Mouse (Mus musculus): ENCODE measurements around the gene Vps37d. TPM values are rescaled to one million over a fixed set of nuclear protein-coding genes. Genes with fewer than 3 reads are reported as not detected.
A peak's percentile ranks its signal among the peaks of the same experiment; 100 is the strongest.

Gene Vps37d
- polyA plus RNA-seq, 1 experiment from 2014 or later, result 7.1 TPM

- WGBS, result 57% methylated on average over 11 of the region's 11 CpGs
- no peak overlapping the region for H3K4me3 ChIP-seq
- no peaks in the 10 kb centered on the region for H3K9me3 ChIP-seq
- H3K27me3 ChIP-seq (ENCODE audit: insufficient read depth, poor library complexity, severe bottlenecking), result peaks cover 46% of the 10 kb centered on the region
- H3K4me1 ChIP-seq, result peaks cover 18% of the 10 kb centered on the region
- H3K27ac ChIP-seq, result no peak overlapping the region
- H3K36me3 ChIP-seq, result no peaks in the 10 kb centered on the region
- DNase-seq (ENCODE audit: low spot score), result no peak
These were observed 26.1 kb upstream of the Vps37d start for GRCm38 (mm10) chr5:135103999-135104660.

- H3K4me1 ChIP-seq, result no peaks in the 10 kb centered on the region
These were observed 22.9 kb upstream of the Vps37d start for GRCm38 (mm10) chr5:135100981-135101380.

GRCm38 (mm10) chr5:135089653-135090052 is 11.6 kb upstream of the Vps37d start, which contains the start of gene Mlxipl:
Gene Mlxipl (plus strand): TSS chr5:135089890.
- H3K4me1 ChIP-seq, result peaks cover 11% of the 10 kb centered on the region
- WGBS, result 2% methylated on average over 39 of the region's 39 CpGs
- H3K36me3 ChIP-seq, result no peaks in the 10 kb centered on the region
- H3K27ac ChIP-seq, result no peak within 1 kb of the TSS
- no peaks in the 10 kb centered on the region for H3K9me3 ChIP-seq
- peak within 1 kb of the TSS; percentile 45 for H3K4me3 ChIP-seq
- DNase-seq (ENCODE audit: low spot score), result no peak
- H3K27me3 ChIP-seq (ENCODE audit: insufficient read depth, poor library complexity, severe bottlenecking), result peaks cover 88% of the 10 kb centered on the region

More at GRCm38 (mm10) chr5:135100981-135101380, 22.9 kb upstream of the Vps37d start:
- no peak overlapping the region for H3K4me3 ChIP-seq
- DNase-seq (ENCODE audit: low spot score), result no peak
- peaks cover 16% of the 10 kb centered on the region for H3K27me3 ChIP-seq (ENCODE audit: insufficient read depth, poor library complexity, severe bottlenecking)
- H3K9me3 ChIP-seq, result no peaks in the 10 kb centered on the region
- no peaks in the 10 kb centered on the region for H3K36me3 ChIP-seq
- WGBS, result 50% methylated on average over 1 of the region's 1 CpGs
- no peak overlapping the region for H3K27ac ChIP-seq

GRCm38 (mm10) chr5:135086871-135087270 is 8.8 kb upstream of the Vps37d start:
- 56% methylated on average over 4 of the region's 4 CpGs for WGBS
- Histone ChIP-seq H3K4me3 (no peak overlapping the region), H3K27me3 (ENCODE audit: insufficient read depth, poor library complexity, severe bottlenecking) (peaks cover 76% of the 10 kb centered on the region), H3K9me3 (no peaks in the 10 kb centered on the region), H3K4me1 (peaks cover 11% of the 10 kb centered on the region), H3K36me3 (no peaks in the 10 kb centered on the region), H3K27ac (no peak overlapping the region)
- no peak for DNase-seq (ENCODE audit: low spot score)

- 84% methylated on average over 5 of the region's 5 CpGs for WGBS
- Histone ChIP-seq H3K4me3 (no peak overlapping the region), H3K9me3 (no peaks in the 10 kb centered on the region), H3K27ac (no peak overlapping the region), H3K4me1 (peaks cover 22% of the 10 kb centered on the region), H3K27me3 (ENCODE audit: insufficient read depth, poor library complexity, severe bottlenecking) (peaks cover 17% of the 10 kb centered on the region), H3K36me3 (no peaks in the 10 kb centered on the region)
- DNase-seq (ENCODE audit: low spot score), result no peak
These were observed 2.5 kb upstream of the Vps37d start for GRCm38 (mm10) chr5:135080539-135080938.

- Histone ChIP-seq H3K9me3 (no peaks in the 10 kb centered on the region), H3K36me3 (no peaks in the 10 kb centered on the region), H3K27ac (no peak overlapping the region), H3K27me3 (ENCODE audit: insufficient read depth, poor library complexity, severe bottlenecking) (peaks cover 11% of the 10 kb centered on the region), H3K4me3 (no peak overlapping the region), H3K4me1 (peaks cover 22% of the 10 kb centered on the region)
- 87% methylated on average over 2 of the region's 2 CpGs for WGBS
- no peak for DNase-seq (ENCODE audit: low spot score)
These were observed 1.5 kb upstream of the Vps37d start for GRCm38 (mm10) chr5:135079578-135079977.

- H3K36me3 ChIP-seq, result no peaks in the 10 kb centered on the region
- peak overlapping the region; percentile 94 for H3K27ac ChIP-seq
- WGBS, result 1% methylated on average over 11 of the region's 11 CpGs
- peaks cover 28% of the 10 kb centered on the region for H3K4me1 ChIP-seq
- H3K27me3 ChIP-seq (ENCODE audit: insufficient read depth, poor library complexity, severe bottlenecking), result peaks cover 10% of the 10 kb centered on the region
- peak overlapping the region; percentile 94 for H3K4me3 ChIP-seq
- DNase-seq (ENCODE audit: low spot score), result no peak
- H3K9me3 ChIP-seq, result no peaks in the 10 kb centered on the region
These were observed 380 bp upstream of the Vps37d start for GRCm38 (mm10) chr5:135078482-135078810.

GRCm38 (mm10) chr5:135076931-135077505 is 1.0 kb downstream of the Vps37d start:
- H3K4me1 ChIP-seq, result peaks cover 35% of the 10 kb centered on the region
- H3K4me3 ChIP-seq, result peak overlapping the region; percentile 94
- 0 out of 2 replicates have a peak, but pooled peaks cover 3% of the 10 kb centered on the region for H3K36me3 ChIP-seq
- no peak for DNase-seq (ENCODE audit: low spot score)
- peak overlapping the region; percentile 94 for H3K27ac ChIP-seq
- H3K9me3 ChIP-seq, result no peaks in the 10 kb centered on the region
- H3K27me3 ChIP-seq (ENCODE audit: insufficient read depth, poor library complexity, severe bottlenecking), result peaks cover 11% of the 10 kb centered on the region
- WGBS, result 38% methylated on average over 14 of the region's 14 CpGs

- no peak overlapping the region for H3K27ac ChIP-seq
- WGBS, result 84% methylated on average over 14 of the region's 14 CpGs
- DNase-seq (ENCODE audit: low spot score), result no peak
- no peaks in the 10 kb centered on the region for H3K9me3 ChIP-seq
- H3K4me1 ChIP-seq, result peaks cover 35% of the 10 kb centered on the region
- 0 out of 2 replicates have a peak, but pooled peaks cover 3% of the 10 kb centered on the region for H3K36me3 ChIP-seq
- no peak overlapping the region for H3K4me3 ChIP-seq
- peaks cover 11% of the 10 kb centered on the region for H3K27me3 ChIP-seq (ENCODE audit: insufficient read depth, poor library complexity, severe bottlenecking)
These were observed 1.7 kb downstream of the Vps37d start for GRCm38 (mm10) chr5:135076368-135076767.

- Histone ChIP-seq H3K4me1 (peaks cover 35% of the 10 kb centered on the region), H3K36me3 (0 out of 2 replicates have a peak, but pooled peaks cover 3% of the 10 kb centered on the region), H3K4me3 (no peak overlapping the region), H3K27me3 (ENCODE audit: insufficient read depth, poor library complexity, severe bottlenecking) (peaks cover 11% of the 10 kb centered on the region), H3K27ac (no peak overlapping the region), H3K9me3 (no peaks in the 10 kb centered on the region)
- 64% methylated on average over 4 of the region's 4 CpGs for WGBS
- no peak for DNase-seq (ENCODE audit: low spot score)
These were observed 2.4 kb downstream of the Vps37d start for GRCm38 (mm10) chr5:135075655-135076054.

- WGBS, result 22% methylated on average over 26 of the region's 26 CpGs
These were observed 4.5 kb downstream of the Vps37d start for GRCm38 (mm10) chr5:135073349-135074150.

GRCm38 (mm10) chr5:135072720-135073119 is 5.3 kb downstream of the Vps37d start:
- H3K36me3 ChIP-seq, result 0 out of 2 replicates have a peak, but pooled peaks cover 10% of the 10 kb centered on the region
- no peak for DNase-seq (ENCODE audit: low spot score)
- peaks cover 26% of the 10 kb centered on the region for H3K4me1 ChIP-seq
- H3K27ac ChIP-seq, result no peak overlapping the region
- no peaks in the 10 kb centered on the region for H3K9me3 ChIP-seq
- H3K4me3 ChIP-seq, result no peak overlapping the region
- H3K27me3 ChIP-seq (ENCODE audit: insufficient read depth, poor library complexity, severe bottlenecking), result peaks cover 11% of the 10 kb centered on the region
- WGBS, result 44% methylated on average over 6 of the region's 6 CpGs

More at GRCm38 (mm10) chr5:135073349-135074150, 4.5 kb downstream of the Vps37d start:
- H3K36me3 ChIP-seq, result 0 out of 2 replicates have a peak, but pooled peaks cover 4% of the 10 kb centered on the region
- peaks cover 34% of the 10 kb centered on the region for H3K4me1 ChIP-seq
- H3K9me3 ChIP-seq, result no peaks in the 10 kb centered on the region
- peak overlapping the region; percentile 45 for H3K4me3 ChIP-seq
- peaks cover 11% of the 10 kb centered on the region for H3K27me3 ChIP-seq (ENCODE audit: insufficient read depth, poor library complexity, severe bottlenecking)
- peak overlapping the region; percentile 81 for H3K27ac ChIP-seq
- DNase-seq (ENCODE audit: low spot score), result no peak

- H3K27me3 ChIP-seq (ENCODE audit: insufficient read depth, poor library complexity, severe bottlenecking), result peaks cover 11% of the 10 kb centered on the region
- H3K9me3 ChIP-seq, result no peaks in the 10 kb centered on the region
- DNase-seq (ENCODE audit: low spot score), result no peak
- peaks cover 17% of the 10 kb centered on the region for H3K36me3 ChIP-seq
- H3K27ac ChIP-seq, result no peak overlapping the region
- peaks cover 20% of the 10 kb centered on the region for H3K4me1 ChIP-seq
- WGBS, result 91% methylated on average over 2 of the region's 2 CpGs
- no peak overlapping the region for H3K4me3 ChIP-seq
These were observed 6.0 kb downstream of the Vps37d start for GRCm38 (mm10) chr5:135072061-135072460.
